Mouse (Mus musculus) Muller cell, postnatal 12 days (primary cell): ENCODE data around the gene Crabp1.
A peak's percentile ranks its signal among the peaks of the same experiment; 100 is the strongest.

Experiments used
- DNase-seq: peaks from one replicate; pipeline ENCODE4 v3.0.0-alpha.2; 2015; ENCODE audit errors: inconsistent ontology term

Crabp1 gene

GRCm38 (mm10) chr9:54764561-54765217, at the start of gene Crabp1:
TSS of gene Crabp1 (plus strand) at chr9:54764748.
- no peak for DNase-seq

- DNase-seq: no peak
Observed at GRCm38 (mm10) chr9:54715776-54716175, 48.8 kb upstream of the Crabp1 start.

- DNase-seq: no peak
Observed at GRCm38 (mm10) chr9:54717527-54717926, 47.0 kb upstream of the Crabp1 start.

- DNase-seq: no peak
Observed at GRCm38 (mm10) chr9:54722156-54722555, 42.4 kb upstream of the Crabp1 start.

- no peak for DNase-seq
Observed at GRCm38 (mm10) chr9:54722596-54722995, 42.0 kb upstream of the Crabp1 start.

GRCm38 (mm10) chr9:54726315-54726714, 38.2 kb upstream of the Crabp1 start:
- DNase-seq: no peak

GRCm38 (mm10) chr9:54732122-54732521, 32.4 kb upstream of the Crabp1 start:
- no peak for DNase-seq

- peak; percentile 98 for DNase-seq
Observed at GRCm38 (mm10) chr9:54733921-54734638, 30.5 kb upstream of the Crabp1 start, which contains the start of gene Wdr61. TSS of gene Wdr61 (minus strand) at chr9:54734519.

- DNase-seq: no peak
Observed at GRCm38 (mm10) chr9:54734639-54735252, 29.8 kb upstream of the Crabp1 start.

- peak; percentile 56 for DNase-seq
Observed at GRCm38 (mm10) chr9:54736284-54736701, 28.3 kb upstream of the Crabp1 start.

- DNase-seq: peak; percentile 66
Observed at GRCm38 (mm10) chr9:54738376-54738775, 26.2 kb upstream of the Crabp1 start.

- no peak for DNase-seq
Observed at GRCm38 (mm10) chr9:54743891-54744290, 20.7 kb upstream of the Crabp1 start.

GRCm38 (mm10) chr9:54745740-54746370, 18.7 kb upstream of the Crabp1 start:
- DNase-seq: no peak

GRCm38 (mm10) chr9:54750215-54750981, 14.2 kb upstream of the Crabp1 start:
- no peak for DNase-seq

GRCm38 (mm10) chr9:54751684-54752083, 12.9 kb upstream of the Crabp1 start:
- no peak for DNase-seq

GRCm38 (mm10) chr9:54752201-54752943, 12.2 kb upstream of the Crabp1 start:
- peak; percentile 36 for DNase-seq

- DNase-seq: no peak
Observed at GRCm38 (mm10) chr9:54752944-54753295, 11.6 kb upstream of the Crabp1 start.

- DNase-seq: peak; percentile 39
Observed at GRCm38 (mm10) chr9:54759592-54759991, 5.0 kb upstream of the Crabp1 start.

GRCm38 (mm10) chr9:54764091-54764490, 457 bp upstream of the Crabp1 start:
- no peak for DNase-seq

GRCm38 (mm10) chr9:54765336-54766085, 963 bp downstream of the Crabp1 start:
- peak; percentile 27 for DNase-seq
